Mouse (Mus musculus) megakaryocyte, embryonic 14.5 days (primary cell): ENCODE data around the gene 2510039O18Rik.

ENCODE experiments used
- FLI1 ChIP-seq: IDR thresholded peaks from 2 replicates; pipeline ENCODE4 v1.6.1; 2012; ENCODE audit warnings: low read length, inconsistent platforms, mixed read lengths
- GATA1 ChIP-seq: IDR thresholded peaks from 3 replicates; pipeline ENCODE4 v1.6.1; 2012; ENCODE audit warnings: mixed read lengths, low read length, inconsistent platforms, borderline replicate concordance

DNA sequence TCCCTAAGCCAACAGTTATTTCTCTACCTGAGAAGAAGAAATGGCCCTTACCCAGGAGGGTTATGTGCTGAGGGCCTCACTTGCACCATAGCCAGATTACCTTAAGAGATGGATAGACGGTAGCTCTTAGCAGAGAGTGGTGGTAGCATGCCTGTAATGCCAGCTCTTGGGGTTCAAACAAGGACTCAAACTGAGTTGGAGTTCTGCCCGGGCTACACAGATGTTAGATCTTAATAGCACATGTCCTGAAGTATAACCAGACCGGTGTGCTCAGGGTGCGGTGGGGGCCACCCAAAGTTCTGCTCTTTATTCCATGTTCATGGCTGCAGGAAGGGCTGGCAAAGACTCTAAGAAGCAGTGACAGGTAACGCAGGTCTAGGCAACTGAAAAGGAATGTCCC, 31.2 kb upstream of the 2510039O18Rik start:
- TF ChIP-seq GATA1 = no peak
- TF ChIP-seq FLI1 = no peak
